Mouse (Mus musculus) gastrocnemius, adult 18-20 months (tissue): ENCODE results near the gene Afm. TPM values are rescaled to one million over a fixed set of nuclear protein-coding genes. Genes with fewer than 3 reads are reported as not detected.

Experiments used
- total RNA-seq, 2 experiments: library from RNA; stranded (reverse); gene quantifications; 2 replicates each; pipeline ENCODE4 v1.2.3; 2021

Afm gene
- total RNA-seq, 2 experiments from 2014 or later: 0.17 TPM; not detected in 1

Other genes starting within 250 kb of the Afm start
- gene Ankrd17, start 152.4 kb upstream of the Afm start, total RNA-seq: 10 to 100 TPM; 46.7 to 51.7 TPM
- gene Gm9958, start 151.7 kb upstream of the Afm start, total RNA-seq: under 1 TPM; 0.40 to 0.53 TPM
- gene Alb, start 58.0 kb upstream of the Afm start, total RNA-seq: 10 to 100 TPM in 1 of 2 experiments, under 1 TPM in 1; 0.14 to 26.8 TPM
- not detected for gene Afp, start 28.2 kb upstream of the Afm start, total RNA-seq
- gene 5830473C10Rik, start 42.2 kb downstream of the Afm start, total RNA-seq: not detected
- not detected for gene Rassf6, start 121.7 kb downstream of the Afm start, total RNA-seq
- not detected for gene Cxcl5, start 240.4 kb downstream of the Afm start, total RNA-seq
- gene Ppbp, start 249.6 kb downstream of the Afm start, total RNA-seq: under 1 TPM; 0.21 to 0.28 TPM